Mouse (Mus musculus) cerebellum, adult 2 months (tissue): ENCODE measurements around the gene Ranbp3.

Source experiments
- CTCF ChIP-seq: fragments of 200-500 bp; IDR thresholded peaks from 2 replicates; pipeline ENCODE4 v1.5.1; 2011; ENCODE audit warnings: low read depth, mild to moderate bottlenecking, control low read depth, low read length, moderate library complexity, borderline replicate concordance; ENCODE audit not compliant: insufficient read depth
- POLR2A ChIP-seq: fragments of 200-500 bp; IDR thresholded peaks from 2 replicates; pipeline ENCODE4 v1.6.1; 2011; ENCODE audit warnings: low read length, control low read depth, borderline replicate concordance; ENCODE audit not compliant: insufficient read depth

GRCm38 (mm10) chr17:56729656-56730055 is 56.6 kb downstream of the Ranbp3 start:
- TF ChIP-seq POLR2A, result no peak
- no peak for TF ChIP-seq CTCF
